Mouse (Mus musculus) mouse embryonic stem cell (cell line): ENCODE measurements around the gene Prdx6b.

Experiments used
- in situ Hi-C, 2 experiments: fragments of 300-500 bp; cut with MboI; formaldehyde crosslinking; loops; 1 replicate in 1 of 2; 3 replicates in 1 of 2; pipeline ENCODE4 v1.14.3; 2019 to 2020; ENCODE audit warnings: low sequenced_read_pairs in 2 of 2, low pct_unique_long_range_greater_than_20kb in 1 of 2, mixed read lengths in 1 of 2; ENCODE audit not compliant: unreplicated experiment in 1 of 2

The Prdx6b gene

GRCm38 (mm10) chr2:80314854-80315241 is 22.6 kb downstream of the Prdx6b start:
- in situ Hi-C loops = no loop called here

DNA sequence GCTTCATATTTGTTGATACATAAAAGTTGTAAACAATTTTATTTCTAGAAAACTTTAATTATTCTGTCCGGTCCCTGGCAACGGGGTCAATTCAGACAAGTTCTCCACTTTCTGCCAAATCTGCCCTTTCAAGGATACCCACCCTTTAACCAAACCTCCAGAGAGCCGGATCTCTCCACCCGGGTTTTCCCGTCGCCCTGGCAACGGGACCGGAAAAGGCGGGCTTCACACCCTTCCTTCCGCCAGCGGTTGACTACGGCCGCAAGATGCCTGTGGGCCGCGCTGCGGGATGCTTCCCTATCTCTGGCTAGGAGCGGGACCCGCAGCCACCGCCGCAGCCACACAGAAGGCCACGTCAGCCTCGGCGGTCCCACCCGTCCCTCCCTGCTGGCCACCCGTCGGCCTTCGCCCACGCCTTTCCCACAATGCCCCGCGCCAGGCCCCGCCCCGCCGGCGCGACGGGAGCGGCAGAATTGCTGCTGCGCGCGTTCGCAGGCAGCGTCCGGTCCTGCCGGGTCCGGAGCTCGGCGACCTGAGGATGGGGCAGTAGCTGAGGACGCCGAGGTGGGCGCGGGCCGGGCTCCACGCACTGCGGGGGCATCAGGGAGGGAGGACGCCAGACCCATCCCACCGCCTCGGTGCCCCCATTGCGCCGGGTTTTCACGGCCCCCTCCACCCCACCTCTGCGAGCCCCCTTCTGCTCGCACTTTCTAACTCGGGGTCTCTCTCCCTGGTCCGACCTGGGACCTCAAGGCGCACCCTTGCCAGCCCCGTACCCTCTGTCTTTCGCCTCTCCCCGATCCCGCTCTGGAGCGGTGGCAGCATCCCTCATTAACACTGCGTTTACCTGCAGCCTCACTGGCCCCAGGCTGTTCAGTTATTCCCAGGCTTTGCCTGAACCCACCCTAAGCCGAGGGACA is 23.2 kb downstream of the Prdx6b start, which contains the start of gene Dnajc10:
Gene Dnajc10, plus strand, starts transcription at position 225 of the 920 bp plus-strand sequence.
- in situ Hi-C loops = no loop called here

DNA sequence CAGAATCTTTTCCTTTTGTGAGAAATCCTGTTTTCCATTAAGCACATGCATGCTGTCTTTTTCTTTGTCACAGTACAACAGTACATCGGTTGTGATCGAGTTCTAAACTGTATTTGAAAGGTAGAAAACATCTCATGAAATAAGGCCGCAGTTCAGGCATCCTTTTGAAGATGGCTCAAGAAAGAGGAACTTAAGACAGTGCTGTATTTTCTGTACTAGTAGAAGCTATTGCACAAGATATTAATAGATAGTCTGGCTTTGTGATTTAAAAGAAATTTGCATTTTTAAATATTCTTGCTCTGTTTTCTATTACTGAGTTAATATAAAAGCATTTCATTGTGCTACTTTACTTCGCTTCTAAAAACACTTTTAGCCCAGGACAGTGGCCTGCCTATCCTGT is 30.6 kb downstream of the Prdx6b start:
- in situ Hi-C loops = no loop called here

GRCm38 (mm10) chr2:80325779-80326178 is 33.5 kb downstream of the Prdx6b start:
- in situ Hi-C loops = loop anchor here (25.0 kb wide), 2 partner anchors 187 to 337 kb away; no protein-coding TSS in a partner anchor

DNA sequence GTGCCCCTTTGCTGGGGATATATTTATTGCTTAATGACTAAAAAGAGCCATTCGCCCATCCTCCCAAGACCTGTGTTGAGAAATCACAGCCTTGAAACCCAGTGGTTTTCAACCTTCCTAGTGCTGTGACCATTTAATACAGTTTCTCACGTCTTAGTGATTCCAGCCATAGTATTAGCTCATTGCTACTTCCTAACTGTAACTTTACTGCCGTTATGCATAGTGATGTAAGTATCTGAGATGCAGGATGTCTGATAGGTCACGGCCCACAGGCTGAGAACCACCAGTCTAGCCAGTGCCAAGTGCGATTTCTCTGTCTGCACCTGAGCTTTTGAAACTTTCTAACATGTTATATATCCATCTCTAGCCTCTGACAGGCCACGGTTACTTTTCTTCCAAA is 35.0 kb downstream of the Prdx6b start:
- in situ Hi-C loops = loop anchor here (25.0 kb wide), 2 partner anchors 185 to 335 kb away; no protein-coding TSS in a partner anchor

GRCm38 (mm10) chr2:80328961-80329653 is 36.8 kb downstream of the Prdx6b start:
- in situ Hi-C loops = loop anchor here (25.0 kb wide), 2 partner anchors 183 to 333 kb away; no protein-coding TSS in a partner anchor

DNA sequence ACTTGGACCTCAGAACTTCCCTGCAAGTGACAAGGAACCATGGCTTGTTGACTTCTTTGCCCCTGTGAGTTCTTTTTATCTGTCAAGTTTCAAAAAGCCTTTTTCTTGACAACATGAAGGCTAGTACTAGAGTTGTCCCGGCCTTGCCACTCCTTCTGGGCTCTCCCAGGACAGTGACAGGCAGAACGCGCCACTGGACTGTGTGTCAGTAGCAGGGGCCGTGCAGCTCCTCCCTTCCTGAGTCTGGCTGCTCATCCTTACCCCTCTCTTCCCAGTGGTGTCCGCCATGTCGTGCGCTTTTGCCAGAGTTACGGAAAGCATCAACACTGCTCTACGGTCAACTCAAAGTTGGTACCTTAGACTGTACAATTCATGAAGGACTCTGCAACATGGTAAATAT is 48.3 kb downstream of the Prdx6b start:
- in situ Hi-C loops = loop anchor here (25.0 kb wide), 2 partner anchors 172 to 322 kb away; no protein-coding TSS in a partner anchor
